Mouse (Mus musculus) kidney, adult 11 months (tissue): ENCODE data around the gene Nop58.
"Not testable (repeated sequence)": the region's sequence is repeated elsewhere in the genome, so short reads cannot be mapped to it uniquely, and the experiment has no call there.

Experiments
- DNase-seq: peaks from one replicate; pipeline ENCODE4 v3.0.0; 2022

Gene Nop58

GRCm38 (mm10) chr1:59725661-59726060 lies 40.9 kb downstream of the Nop58 start:
- no peak for DNase-seq

- DNase-seq, result peak; percentile 6
These were observed 45.3 kb downstream of the Nop58 start for GRCm38 (mm10) chr1:59730106-59730505.

- no peak for DNase-seq
These were observed 46.0 kb downstream of the Nop58 start for GRCm38 (mm10) chr1:59730737-59731136.

GRCm38 (mm10) chr1:59734076-59734475 lies 49.3 kb downstream of the Nop58 start:
- DNase-seq, result no peak

- no peak for DNase-seq
These were observed 54.1 kb downstream of the Nop58 start for GRCm38 (mm10) chr1:59738768-59739414.

GRCm38 (mm10) chr1:59739577-59740354 lies 55.0 kb downstream of the Nop58 start:
- no peak for DNase-seq

- no peak for DNase-seq
These were observed 64.3 kb downstream of the Nop58 start for GRCm38 (mm10) chr1:59749047-59749446.

GRCm38 (mm10) chr1:59749724-59750123 lies 65.0 kb downstream of the Nop58 start:
- not testable (repeated sequence) for DNase-seq

GRCm38 (mm10) chr1:59755298-59755697 lies 70.5 kb downstream of the Nop58 start:
- DNase-seq, result no peak

- no peak for DNase-seq
These were observed 73.6 kb downstream of the Nop58 start for GRCm38 (mm10) chr1:59758325-59758724.

GRCm38 (mm10) chr1:59762208-59762607 lies 77.4 kb downstream of the Nop58 start:
- DNase-seq, result peak; percentile 35

GRCm38 (mm10) chr1:59762651-59763163 lies 77.9 kb downstream of the Nop58 start:
- DNase-seq, result peak; percentile 38

- DNase-seq, result peak; percentile 88
These were observed 78.5 kb downstream of the Nop58 start, which contains the start of gene Bmpr2 for GRCm38 (mm10) chr1:59763164-59763768. Gene Bmpr2, plus strand, starts transcription at chr1:59763400.

GRCm38 (mm10) chr1:59763781-59764251 lies 79.0 kb downstream of the Nop58 start:
- DNase-seq, result peak; percentile 40

GRCm38 (mm10) chr1:59764407-59764971 lies 79.7 kb downstream of the Nop58 start:
- DNase-seq, result peak; percentile 44

GRCm38 (mm10) chr1:59765279-59765678 lies 80.5 kb downstream of the Nop58 start:
- no peak for DNase-seq

- no peak for DNase-seq
These were observed 81.9 kb downstream of the Nop58 start for GRCm38 (mm10) chr1:59766626-59767025.
